Mouse (Mus musculus): ENCODE measurements around the gene Nanos2.

DNA sequence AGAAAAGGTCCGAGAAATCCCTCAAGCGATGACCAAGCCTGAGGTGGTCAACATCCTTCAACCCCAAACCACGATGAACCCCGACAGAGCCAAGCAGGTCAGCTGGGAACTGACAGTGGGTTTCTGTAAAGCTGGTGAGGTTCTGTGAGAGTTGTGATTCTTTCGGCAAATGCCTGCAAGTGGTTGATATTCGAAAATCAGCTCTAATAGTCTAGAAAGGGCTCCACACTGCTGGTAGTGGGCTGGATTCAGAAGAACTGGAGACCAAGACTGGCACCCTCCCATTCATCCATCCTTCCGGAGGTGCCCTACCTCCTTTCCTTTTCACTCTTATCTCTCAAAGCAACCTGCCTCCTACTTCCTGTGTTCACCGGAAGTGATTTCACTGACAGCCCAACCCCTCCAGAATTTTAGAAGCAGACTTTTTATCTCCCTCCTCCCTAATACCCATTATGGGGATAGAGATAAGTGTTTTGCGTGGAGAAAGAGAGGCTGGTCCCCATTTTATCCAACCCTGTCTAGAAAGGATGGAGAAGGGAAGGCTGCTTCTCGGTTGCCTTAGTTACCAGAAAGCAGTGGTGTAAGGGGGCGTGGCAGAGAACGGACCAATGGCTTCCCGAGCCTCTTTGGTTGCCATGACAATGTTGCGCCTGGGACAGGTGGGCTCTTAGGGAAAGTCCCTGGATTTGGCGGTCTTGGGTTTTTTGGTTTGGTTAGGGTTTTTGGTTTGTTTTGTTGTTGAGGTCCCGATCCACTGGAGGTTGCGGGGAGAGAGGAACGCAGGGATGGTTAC lies 36.5 kb upstream of the Nanos2 start:
- TF ChIP-seq POLR2A (IDR thresholded peaks at IDR 0.05; ENCODE audit: borderline replicate concordance, control insufficient read depth, low read depth, low read length): no peak
- no peak for TF ChIP-seq CTCF (IDR thresholded peaks at IDR 0.05; ENCODE audit: control insufficient read depth, insufficient read depth, low read length)

Measured in bone marrow, adult 2 months (tissue).